Mouse (Mus musculus): ENCODE measurements at regions not wholly inside any gene's neighbourhood (a gene's known extent, or its start where the extent isn't known, plus 50 kb on each side); places are given as distances from the start of the nearest gene placed in this dataset.

- peak; percentile 22 for DNase-seq (ENCODE audit: low spot score)
- H3K27ac ChIP-seq, result no peak overlapping the region
- ATAC-seq, result no peak
- no peaks in the 10 kb centered on the region for H3K36me3 ChIP-seq (ENCODE audit: insufficient read depth, low read length)
- WGBS, result 68% methylated on average over 9 of the region's 9 CpGs
- H3K9me3 ChIP-seq (ENCODE audit: low read length), result no peaks in the 10 kb centered on the region
- H3K4me1 ChIP-seq (ENCODE audit: insufficient read depth, low read length), result no peaks in the 10 kb centered on the region
- no peak overlapping the region for H3K4me3 ChIP-seq (ENCODE audit: low read length)
- no peak overlapping the region for H3K9ac ChIP-seq (replicated peaks; ENCODE audit: low read length)
- H3K4me2 ChIP-seq (ENCODE audit: low read depth, low read length), result no peak overlapping the region
- no peaks in the 10 kb centered on the region for H3K27me3 ChIP-seq (ENCODE audit: insufficient read depth, low read length)
- no peak for TF ChIP-seq CTCF (IDR thresholded peaks at IDR 0.05; ENCODE audit: low read depth)
These were observed 228.1 kb upstream of the Tenm2 start for GRCm38 (mm10) chr11:37463658-37464420.

DNA sequence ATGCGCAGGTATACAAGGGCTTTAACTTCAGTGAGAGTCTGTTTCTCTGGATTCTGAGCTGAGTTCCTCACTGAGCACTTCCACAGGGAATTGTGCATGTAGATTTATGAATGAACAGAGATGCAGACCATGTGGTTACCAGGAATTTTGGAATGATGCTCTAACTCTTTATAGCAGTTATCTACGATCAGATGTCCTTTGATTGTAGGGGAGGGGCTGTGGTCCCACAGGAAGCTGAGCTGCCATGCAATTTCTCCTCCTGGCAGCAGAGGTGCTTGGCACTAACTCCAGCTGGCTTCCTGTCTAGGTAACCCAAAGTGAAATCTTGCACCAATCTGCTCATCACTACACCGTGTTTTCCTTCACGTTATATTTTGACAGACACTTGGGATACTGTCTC, 226.6 kb upstream of the Tenm2 start:
- ATAC-seq, result no peak
- WGBS, result 78% methylated on average over 4 of the region's 4 CpGs
- DNase-seq (ENCODE audit: low spot score), result no peak
- no peaks in the 10 kb centered on the region for H3K27me3 ChIP-seq (ENCODE audit: insufficient read depth, low read length)
- TF ChIP-seq CTCF (IDR thresholded peaks at IDR 0.05; ENCODE audit: low read depth), result no peak
- no peaks in the 10 kb centered on the region for H3K36me3 ChIP-seq (ENCODE audit: insufficient read depth, low read length)
- H3K4me1 ChIP-seq (ENCODE audit: insufficient read depth, low read length), result no peaks in the 10 kb centered on the region
- no peak overlapping the region for H3K27ac ChIP-seq
- H3K9me3 ChIP-seq (ENCODE audit: low read length), result no peaks in the 10 kb centered on the region
- H3K4me2 ChIP-seq (ENCODE audit: low read depth, low read length), result no peak overlapping the region
- H3K9ac ChIP-seq (replicated peaks; ENCODE audit: low read length), result no peak overlapping the region
- H3K4me3 ChIP-seq (ENCODE audit: low read length), result no peak overlapping the region

GRCm38 (mm10) chr11:37447361-37447760, 211.6 kb upstream of the Tenm2 start:
- DNase-seq (ENCODE audit: low spot score), result peak; percentile 47
- no peak overlapping the region for H3K9ac ChIP-seq (replicated peaks; ENCODE audit: low read length)
- no peak for ATAC-seq
- H3K36me3 ChIP-seq (ENCODE audit: insufficient read depth, low read length), result no peaks in the 10 kb centered on the region
- no peak for TF ChIP-seq CTCF (IDR thresholded peaks at IDR 0.05; ENCODE audit: low read depth)
- H3K4me2 ChIP-seq (ENCODE audit: low read depth, low read length), result no peak overlapping the region
- H3K4me1 ChIP-seq (ENCODE audit: insufficient read depth, low read length), result no peaks in the 10 kb centered on the region
- no peaks in the 10 kb centered on the region for H3K9me3 ChIP-seq (ENCODE audit: low read length)
- no peaks in the 10 kb centered on the region for H3K27me3 ChIP-seq (ENCODE audit: insufficient read depth, low read length)
- no peak overlapping the region for H3K4me3 ChIP-seq (ENCODE audit: low read length)
- H3K27ac ChIP-seq, result no peak overlapping the region

DNA sequence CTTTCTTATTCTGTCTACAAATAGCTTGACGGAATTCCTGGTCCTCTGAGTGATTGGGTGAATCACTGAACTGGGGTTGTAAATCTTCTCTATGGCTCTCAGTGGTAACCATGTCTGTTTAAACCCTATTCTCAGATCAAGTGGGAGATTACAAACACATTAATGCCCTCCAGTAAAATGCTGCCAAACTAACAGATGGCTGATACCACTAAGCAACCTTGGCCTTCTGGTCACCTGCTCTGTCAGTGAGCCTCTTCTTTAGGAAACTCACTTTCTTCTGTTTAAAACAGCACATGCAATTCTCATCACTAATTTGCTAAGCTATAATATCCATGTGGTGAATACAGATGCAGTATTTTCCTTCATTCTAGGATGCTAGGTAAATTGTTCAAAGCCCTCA, 210.9 kb upstream of the Tenm2 start:
- WGBS, result 73% methylated on average over 1 of the region's 1 CpGs
- H3K4me2 ChIP-seq (ENCODE audit: low read depth, low read length), result no peak overlapping the region
- TF ChIP-seq CTCF (IDR thresholded peaks at IDR 0.05; ENCODE audit: low read depth), result no peak
- no peaks in the 10 kb centered on the region for H3K27me3 ChIP-seq (ENCODE audit: insufficient read depth, low read length)
- H3K4me3 ChIP-seq (ENCODE audit: low read length), result no peak overlapping the region
- no peaks in the 10 kb centered on the region for H3K36me3 ChIP-seq (ENCODE audit: insufficient read depth, low read length)
- ATAC-seq, result no peak
- H3K27ac ChIP-seq, result no peak overlapping the region
- DNase-seq (ENCODE audit: low spot score), result peak; percentile 9
- H3K9me3 ChIP-seq (ENCODE audit: low read length), result no peaks in the 10 kb centered on the region
- H3K4me1 ChIP-seq (ENCODE audit: insufficient read depth, low read length), result no peaks in the 10 kb centered on the region
- H3K9ac ChIP-seq (replicated peaks; ENCODE audit: low read length), result no peak overlapping the region

GRCm38 (mm10) chr11:37442781-37443180, 207.0 kb upstream of the Tenm2 start:
- ATAC-seq, result no peak
- Histone ChIP-seq H3K9ac (replicated peaks; ENCODE audit: low read length) (no peak overlapping the region), H3K27ac (no peak overlapping the region), H3K4me3 (ENCODE audit: low read length) (no peak overlapping the region), H3K9me3 (ENCODE audit: low read length) (no peaks in the 10 kb centered on the region), H3K4me2 (ENCODE audit: low read depth, low read length) (no peak overlapping the region), H3K36me3 (ENCODE audit: insufficient read depth, low read length) (no peaks in the 10 kb centered on the region), H3K4me1 (ENCODE audit: insufficient read depth, low read length) (no peaks in the 10 kb centered on the region), H3K27me3 (ENCODE audit: insufficient read depth, low read length) (no peaks in the 10 kb centered on the region)
- no peak for DNase-seq (ENCODE audit: low spot score)
- 64% methylated on average over 2 of the region's 2 CpGs for WGBS
- no peak for TF ChIP-seq CTCF (IDR thresholded peaks at IDR 0.05; ENCODE audit: low read depth)

GRCm38 (mm10) chr11:37434600-37434999, 198.8 kb upstream of the Tenm2 start:
- H3K9me3 ChIP-seq (ENCODE audit: low read length), result no peaks in the 10 kb centered on the region
- 0 out of 2 replicates have a peak, but pooled peaks cover 3% of the 10 kb centered on the region for H3K4me1 ChIP-seq (ENCODE audit: insufficient read depth, low read length)
- no peak overlapping the region for H3K9ac ChIP-seq (replicated peaks; ENCODE audit: low read length)
- H3K27ac ChIP-seq, result no peak overlapping the region
- H3K36me3 ChIP-seq (ENCODE audit: insufficient read depth, low read length), result no peaks in the 10 kb centered on the region
- 56% methylated on average over 2 of the region's 2 CpGs for WGBS
- no peaks in the 10 kb centered on the region for H3K27me3 ChIP-seq (ENCODE audit: insufficient read depth, low read length)
- no peak for DNase-seq (ENCODE audit: low spot score)
- TF ChIP-seq CTCF (IDR thresholded peaks at IDR 0.05; ENCODE audit: low read depth), result no peak
- H3K4me2 ChIP-seq (ENCODE audit: low read depth, low read length), result no peak overlapping the region
- no peak overlapping the region for H3K4me3 ChIP-seq (ENCODE audit: low read length)
- no peak for ATAC-seq
